Mouse (Mus musculus): ENCODE results near the gene Itga5. TPM values are rescaled to one million over a fixed set of nuclear protein-coding genes. Genes with fewer than 3 reads are reported as not detected.

Itga5 gene
- total and polyA plus RNA-seq, 3 experiments, result 0.17 to 1.8 (median 0.28) TPM

DNA sequence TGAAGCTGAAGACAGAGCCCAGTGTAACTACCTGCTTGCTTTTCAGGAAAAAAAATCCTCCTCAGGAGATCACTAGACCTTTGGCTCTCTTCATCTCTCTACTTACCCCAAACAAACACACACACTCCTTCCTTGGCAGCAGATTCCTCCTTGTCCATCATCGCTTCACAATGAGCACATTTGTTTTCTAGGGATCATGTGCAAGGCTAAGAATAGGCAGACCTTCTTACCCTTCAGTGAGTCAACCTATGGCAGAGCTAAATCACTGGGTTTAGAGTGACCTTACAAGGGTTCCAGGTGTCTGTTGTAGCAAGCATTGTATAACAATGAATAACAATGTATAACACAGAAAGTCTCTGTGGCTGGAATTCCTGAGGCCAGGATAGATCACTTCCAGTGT is 5.2 kb upstream of the Itga5 start:
- Histone ChIP-seq H3K9me3 (replicated peaks; ENCODE audit: low read length) (no peaks in the 10 kb centered on the region), H3K36me3 (replicated peaks in 1 of 2; ENCODE audit: control insufficient read depth in 1 of 2, insufficient read depth in 1 of 2, low read length in 1 of 2) (no peaks in the 10 kb centered on the region), H3K27me3 (replicated peaks) (no peaks in the 10 kb centered on the region), H3K4me2 (ENCODE audit: insufficient read depth, low read depth, poor library complexity, severe bottlenecking) (no peak overlapping the region), H3K79me2 (replicated peaks; ENCODE audit: control insufficient read depth, extremely low read depth, insufficient read depth, poor library complexity, severe bottlenecking) (no peaks in the 10 kb centered on the region), H3K4me1 (ENCODE audit: control insufficient read depth in 1 of 2, insufficient read depth in 2 of 2) (peaks cover 9 to 39% of the 10 kb centered on the region in 2 experiments), H3K27ac (ENCODE audit: insufficient read depth, low read depth) (no peak overlapping the region), H3K4me3 (replicated peaks in 1 of 3; ENCODE audit: low read depth in 2 of 3, low read length in 2 of 3, poor library complexity in 1 of 3) (no peak overlapping the region), H3K9ac (ENCODE audit: insufficient read depth, low read depth) (no peak overlapping the region)
- TF ChIP-seq MAFK (IDR thresholded peaks at IDR 0.05; ENCODE audit: insufficient replicate concordance, low read length), result no peak
- dilution Hi-C loops (cut with MboI; ENCODE audit: extremely low pct_ligation_motif_present, extremely low pct_unique_long_range_greater_than_20kb, low sequenced_read_pairs) (no loop called here), in situ Hi-C loops (cut with MboI; ENCODE audit: low pct_ligation_motif_present, low pct_unique_long_range_greater_than_20kb, low sequenced_read_pairs) (no loop called here)
- DNase-seq (ENCODE audit: extremely low read depth), result no peak

DNA sequence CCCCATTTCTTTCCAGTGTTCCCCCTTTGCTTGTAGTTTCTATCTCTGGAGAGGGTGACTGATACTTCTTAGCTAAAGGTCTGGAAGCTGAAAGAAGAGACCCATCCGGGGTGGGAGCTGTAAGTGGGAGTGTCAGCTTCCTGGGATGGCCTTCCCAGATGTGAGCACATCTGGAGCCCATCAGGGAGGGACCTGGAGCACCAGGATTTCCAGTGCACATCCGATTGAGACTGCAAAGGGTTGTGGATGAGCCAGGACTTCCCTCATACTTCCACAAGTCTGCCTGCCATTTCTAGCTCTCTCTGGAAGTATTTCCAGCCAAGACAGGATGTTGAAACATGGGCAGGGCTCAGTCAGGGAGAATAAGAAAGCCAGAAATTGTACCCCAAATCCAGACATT is 4.6 kb upstream of the Itga5 start:
- Histone ChIP-seq H3K4me1 (ENCODE audit: control insufficient read depth in 1 of 2, insufficient read depth in 2 of 2) (peaks cover 7 to 34% of the 10 kb centered on the region in 2 experiments), H3K4me2 (ENCODE audit: insufficient read depth, low read depth, poor library complexity, severe bottlenecking) (no peak overlapping the region), H3K9me3 (replicated peaks; ENCODE audit: low read length) (no peaks in the 10 kb centered on the region), H3K4me3 (replicated peaks in 1 of 3; ENCODE audit: low read depth in 2 of 3, low read length in 2 of 3, poor library complexity in 1 of 3) (no peak overlapping the region), H3K79me2 (replicated peaks; ENCODE audit: control insufficient read depth, extremely low read depth, insufficient read depth, poor library complexity, severe bottlenecking) (no peaks in the 10 kb centered on the region), H3K27me3 (replicated peaks) (no peaks in the 10 kb centered on the region), H3K27ac (ENCODE audit: insufficient read depth, low read depth) (no peak overlapping the region), H3K36me3 (replicated peaks in 1 of 2; ENCODE audit: control insufficient read depth in 1 of 2, insufficient read depth in 1 of 2, low read length in 1 of 2) (no peaks in the 10 kb centered on the region), H3K9ac (ENCODE audit: insufficient read depth, low read depth) (no peak overlapping the region)
- dilution Hi-C loops (cut with MboI; ENCODE audit: extremely low pct_ligation_motif_present, extremely low pct_unique_long_range_greater_than_20kb, low sequenced_read_pairs), result no loop called here
- TF ChIP-seq MAX (IDR thresholded peaks at IDR 0.05; ENCODE audit: low read length) (no peak), ZC3H11A (IDR thresholded peaks at IDR 0.05; ENCODE audit: low read depth, low read length) (no peak), HCFC1 (IDR thresholded peaks at IDR 0.05; ENCODE audit: low read depth, low read length) (no peak), RAD21 (IDR thresholded peaks at IDR 0.05; ENCODE audit: low read depth, low read length) (no peak), CTCF (conservative IDR thresholded peaks at IDR 0.05 in 1 of 2, IDR thresholded peaks at IDR 0.05 in 1 of 2; ENCODE audit: low read depth in 2 of 2, low read length in 2 of 2) (no peak), BHLHE40 (IDR thresholded peaks at IDR 0.05; ENCODE audit: low read depth, low read length) (no peak), IRF4 (IDR thresholded peaks at IDR 0.05; ENCODE audit: low read depth, low read length) (no peak), MXI1 (IDR thresholded peaks at IDR 0.05; ENCODE audit: low read depth, low read length) (no peak), TBP (conservative IDR thresholded peaks at IDR 0.05; ENCODE audit: low read depth, low read length) (no peak), GABPA (IDR thresholded peaks at IDR 0.05; ENCODE audit: insufficient replicate concordance, low read depth, low read length) (no peak), PAX5 (IDR thresholded peaks at IDR 0.05; ENCODE audit: low read length) (no peak), E2F4 (IDR thresholded peaks at IDR 0.05; ENCODE audit: insufficient replicate concordance, low read depth, low read length) (no peak), MAZ (IDR thresholded peaks at IDR 0.05; ENCODE audit: low read depth, low read length) (no peak)
- DNase-seq (ENCODE audit: extremely low read depth), result no peak
- in situ Hi-C loops (cut with MboI; ENCODE audit: low pct_ligation_motif_present, low pct_unique_long_range_greater_than_20kb, low sequenced_read_pairs), result no loop called here

DNA sequence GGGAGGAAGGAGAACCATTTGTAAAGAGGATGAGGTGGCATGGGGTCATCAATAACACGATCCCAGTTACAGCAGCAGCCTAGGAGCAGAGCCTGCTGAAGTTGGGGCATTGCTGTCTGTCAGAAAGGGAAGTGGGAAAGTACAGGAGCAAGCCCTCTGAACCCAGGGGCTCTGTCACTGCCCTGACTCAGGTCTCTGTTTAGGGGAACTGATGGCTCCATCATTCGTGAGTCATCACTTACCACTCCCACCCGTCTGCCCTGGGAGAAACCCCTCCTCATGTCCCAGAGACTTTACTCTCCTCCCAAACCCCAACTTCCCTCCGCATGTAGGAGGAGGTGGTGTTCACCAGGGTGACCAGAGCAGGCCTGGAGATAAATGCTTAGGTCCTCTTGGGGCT is 3.9 kb upstream of the Itga5 start:
- no peaks in the 10 kb centered on the region for H3K27me3 ChIP-seq (replicated peaks)
- no peak overlapping the region for H3K4me3 ChIP-seq (replicated peaks in 1 of 3; ENCODE audit: low read depth in 2 of 3, low read length in 2 of 3, poor library complexity in 1 of 3)
- in situ Hi-C loops (cut with MboI; ENCODE audit: low pct_ligation_motif_present, low pct_unique_long_range_greater_than_20kb, low sequenced_read_pairs), result no loop called here
- TF ChIP-seq MAZ (IDR thresholded peaks at IDR 0.05; ENCODE audit: low read depth, low read length), result no peak
- TF ChIP-seq USF1 (IDR thresholded peaks at IDR 0.05; ENCODE audit: low read depth, low read length), result no peak
- TF ChIP-seq KAT2A (IDR thresholded peaks at IDR 0.05; ENCODE audit: insufficient replicate concordance, low read length), result no peak
- TF ChIP-seq MAX (IDR thresholded peaks at IDR 0.05; ENCODE audit: low read length), result no peak
- no peak for TF ChIP-seq RAD21 (IDR thresholded peaks at IDR 0.05; ENCODE audit: low read depth, low read length)
- TF ChIP-seq USF2 (conservative IDR thresholded peaks at IDR 0.05; ENCODE audit: low read depth, low read length), result no peak
- no peak for TF ChIP-seq PAX5 (IDR thresholded peaks at IDR 0.05; ENCODE audit: low read length)
- no peak for TF ChIP-seq SMC3 (IDR thresholded peaks at IDR 0.05; ENCODE audit: low read depth, low read length)
- no peak for TF ChIP-seq CHD2 (IDR thresholded peaks at IDR 0.05; ENCODE audit: low read length)
- no peak for TF ChIP-seq E2F4 (IDR thresholded peaks at IDR 0.05; ENCODE audit: insufficient replicate concordance, low read depth, low read length)
- peak; percentile 51 for TF ChIP-seq ETS1 (conservative IDR thresholded peaks at IDR 0.05; ENCODE audit: low read depth, low read length)
- TF ChIP-seq HCFC1 (IDR thresholded peaks at IDR 0.05; ENCODE audit: low read depth, low read length), result no peak
- TF ChIP-seq MEF2A (IDR thresholded peaks at IDR 0.05; ENCODE audit: borderline replicate concordance, low read depth, low read length), result no peak
- no peak for TF ChIP-seq ELF1 (IDR thresholded peaks at IDR 0.05; ENCODE audit: low read depth, low read length)
- TF ChIP-seq JUN (IDR thresholded peaks at IDR 0.05; ENCODE audit: insufficient read depth, low read depth, low read length), result no peak
- TF ChIP-seq EP300 (IDR thresholded peaks at IDR 0.05; ENCODE audit: low read length), result 0 out of 2 replicates have a peak, but pooled peaks have one; percentile 35
- no peak for TF ChIP-seq ZMIZ1 (IDR thresholded peaks at IDR 0.05; ENCODE audit: low read depth, low read length)
- TF ChIP-seq POLR2A (IDR thresholded peaks at IDR 0.05; ENCODE audit: low read depth, low read length), result no peak
- no peak for TF ChIP-seq MXI1 (IDR thresholded peaks at IDR 0.05; ENCODE audit: low read depth, low read length)

More for the DNA sequence above, 3.9 kb upstream of the Itga5 start:
- Histone ChIP-seq H3K79me2 (replicated peaks; ENCODE audit: control insufficient read depth, extremely low read depth, insufficient read depth, poor library complexity, severe bottlenecking) (no peaks in the 10 kb centered on the region), H3K9ac (ENCODE audit: insufficient read depth, low read depth) (no peak overlapping the region), H3K27ac (ENCODE audit: insufficient read depth, low read depth) (no peak overlapping the region), H3K36me3 (replicated peaks in 1 of 2; ENCODE audit: control insufficient read depth in 1 of 2, insufficient read depth in 1 of 2, low read length in 1 of 2) (no peaks in the 10 kb centered on the region), H3K9me3 (replicated peaks; ENCODE audit: low read length) (no peaks in the 10 kb centered on the region), H3K4me2 (ENCODE audit: insufficient read depth, low read depth, poor library complexity, severe bottlenecking) (peak overlapping the region; percentile 16; the same call in 1 of the 2 replicates), H3K4me1 (ENCODE audit: control insufficient read depth in 1 of 2, insufficient read depth in 2 of 2) (peaks cover 7 to 29% of the 10 kb centered on the region in 2 experiments)
- dilution Hi-C loops (cut with MboI; ENCODE audit: extremely low pct_ligation_motif_present, extremely low pct_unique_long_range_greater_than_20kb, low sequenced_read_pairs), result no loop called here
- peak; percentile 46 for DNase-seq (ENCODE audit: extremely low read depth)
